Mouse (Mus musculus): ENCODE results near the gene Rftn1.

DNA sequence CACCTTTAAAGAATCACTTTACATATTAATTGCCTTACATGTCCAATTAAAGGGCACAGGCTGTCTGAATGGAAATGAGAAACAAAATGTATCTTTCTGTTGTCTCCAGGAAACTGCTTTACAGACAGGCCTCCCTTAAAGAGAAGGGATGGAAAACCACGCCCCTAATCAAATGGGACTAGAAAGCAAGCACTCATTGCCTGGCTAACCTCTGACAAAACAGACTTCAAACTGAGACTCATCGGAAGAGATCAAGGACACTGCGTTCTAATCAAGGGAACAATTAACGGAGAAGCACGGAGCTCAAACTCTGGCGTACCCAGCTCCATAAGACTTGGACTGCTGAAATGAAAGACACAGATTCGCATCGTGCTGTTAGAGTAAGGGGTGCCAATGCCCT is 200.9 kb downstream of the Rftn1 start:
- TF ChIP-seq MAFK (IDR thresholded peaks at IDR 0.05; ENCODE audit: insufficient read depth, low read depth, low read length) (no peak), ZC3H11A (IDR thresholded peaks at IDR 0.05; ENCODE audit: borderline replicate concordance, low read depth, low read length) (no peak)
